Mouse (Mus musculus): ENCODE results near the gene Tec. TPM values are rescaled to one million over a fixed set of nuclear protein-coding genes. Genes with fewer than 3 reads are reported as not detected.

Tec gene
- polyA plus RNA-seq (2014; fragmentation: Nextera tagmentation; extraction: Ambion mirVana), result 11.9 and 14.5 TPM in 2 replicates

GRCm38 (mm10) chr5:72868091-72868875 is at the start of gene Tec:
Gene Tec (minus strand): TSS chr5:72868483.
- H3K9me3 ChIP-seq (replicated peaks; ENCODE audit: control insufficient read depth, low read length), result peaks cover 2% of the 10 kb centered on the region; the same call in 1 of the 2 replicates
- H3K9ac ChIP-seq (ENCODE audit: low read depth, low read length), result peak within 1 kb of the TSS; percentile 72
- H3K36me3 ChIP-seq (ENCODE audit: control insufficient read depth, insufficient read depth, low read length), result no peaks in the 10 kb centered on the region
- ATAC-seq (replicated peaks; ENCODE audit: insufficient number of reproducible peaks, low FRiP score, low TSS enrichment), result peak; percentile 93
- WGBS (ENCODE audit: insufficient replicate concordance), result under 1% methylated on average over 59 of the region's 60 CpGs
- peak within 1 kb of the TSS; percentile 64 for H3K4me3 ChIP-seq (ENCODE audit: low read depth, low read length)
- no peaks in the 10 kb centered on the region; the same call in 1 of the 2 replicates for H3K4me1 ChIP-seq (ENCODE audit: control insufficient read depth, insufficient read depth, low read length)
- peak within 1 kb of the TSS; percentile 54 for H3K27ac ChIP-seq (ENCODE audit: low read depth, low read length)
- H3K4me2 ChIP-seq, result peak within 1 kb of the TSS; percentile 85
- H3K27me3 ChIP-seq (ENCODE audit: control insufficient read depth, insufficient read depth, low read length), result peaks cover 4% of the 10 kb centered on the region; the same call in 1 of the 2 replicates

GRCm38 (mm10) chr5:72916851-72917250 is 48.6 kb upstream of the Tec start:
- Histone ChIP-seq H3K9me3 (replicated peaks; ENCODE audit: control insufficient read depth, low read length) (no peaks in the 10 kb centered on the region), H3K27me3 (ENCODE audit: control insufficient read depth, insufficient read depth, low read length) (no peaks in the 10 kb centered on the region), H3K4me1 (ENCODE audit: control insufficient read depth, insufficient read depth, low read length) (peaks cover 18% of the 10 kb centered on the region), H3K9ac (ENCODE audit: low read depth, low read length) (no peak overlapping the region), H3K4me3 (ENCODE audit: low read depth, low read length) (peak overlapping the region; percentile 99; the same call in 1 of the 2 replicates), H3K36me3 (ENCODE audit: control insufficient read depth, insufficient read depth, low read length) (no peaks in the 10 kb centered on the region), H3K27ac (ENCODE audit: low read depth, low read length) (no peak overlapping the region), H3K4me2 (peak overlapping the region; percentile 74)
- WGBS (ENCODE audit: insufficient replicate concordance), result 39% methylated on average over 1 of the region's 1 CpGs
- no peak for ATAC-seq (replicated peaks; ENCODE audit: insufficient number of reproducible peaks, low FRiP score, low TSS enrichment)

GRCm38 (mm10) chr5:72916048-72916447 is 47.8 kb upstream of the Tec start:
- peak overlapping the region; percentile 74 for H3K4me2 ChIP-seq
- no peaks in the 10 kb centered on the region for H3K36me3 ChIP-seq (ENCODE audit: control insufficient read depth, insufficient read depth, low read length)
- peaks cover 18% of the 10 kb centered on the region for H3K4me1 ChIP-seq (ENCODE audit: control insufficient read depth, insufficient read depth, low read length)
- H3K27me3 ChIP-seq (ENCODE audit: control insufficient read depth, insufficient read depth, low read length), result no peaks in the 10 kb centered on the region
- H3K4me3 ChIP-seq (ENCODE audit: low read depth, low read length), result peak overlapping the region; percentile 99
- 24% methylated on average over 4 of the region's 4 CpGs for WGBS (ENCODE audit: insufficient replicate concordance)
- ATAC-seq (replicated peaks; ENCODE audit: insufficient number of reproducible peaks, low FRiP score, low TSS enrichment), result no peak
- no peaks in the 10 kb centered on the region for H3K9me3 ChIP-seq (replicated peaks; ENCODE audit: control insufficient read depth, low read length)
- H3K9ac ChIP-seq (ENCODE audit: low read depth, low read length), result peak overlapping the region; percentile 100
- H3K27ac ChIP-seq (ENCODE audit: low read depth, low read length), result peak overlapping the region; percentile 32; the same call in 1 of the 2 replicates

GRCm38 (mm10) chr5:72914633-72915561 is 46.6 kb upstream of the Tec start:
- ATAC-seq (replicated peaks; ENCODE audit: insufficient number of reproducible peaks, low FRiP score, low TSS enrichment), result peak; percentile 31; the same call in 1 of the 2 replicates
- WGBS (ENCODE audit: insufficient replicate concordance), result under 1% methylated on average over 66 of the region's 66 CpGs
- Histone ChIP-seq H3K36me3 (ENCODE audit: control insufficient read depth, insufficient read depth, low read length) (no peaks in the 10 kb centered on the region), H3K4me2 (peak overlapping the region; percentile 74), H3K27ac (ENCODE audit: low read depth, low read length) (peak overlapping the region; percentile 99), H3K4me3 (ENCODE audit: low read depth, low read length) (peak overlapping the region; percentile 99), H3K27me3 (ENCODE audit: control insufficient read depth, insufficient read depth, low read length) (no peaks in the 10 kb centered on the region), H3K9me3 (replicated peaks; ENCODE audit: control insufficient read depth, low read length) (no peaks in the 10 kb centered on the region), H3K9ac (ENCODE audit: low read depth, low read length) (peak overlapping the region; percentile 100), H3K4me1 (ENCODE audit: control insufficient read depth, insufficient read depth, low read length) (peaks cover 18% of the 10 kb centered on the region)

- peaks cover 18% of the 10 kb centered on the region for H3K4me1 ChIP-seq (ENCODE audit: control insufficient read depth, insufficient read depth, low read length)
- H3K9me3 ChIP-seq (replicated peaks; ENCODE audit: control insufficient read depth, low read length), result no peaks in the 10 kb centered on the region
- peak within 1 kb of the TSS; percentile 99 for H3K27ac ChIP-seq (ENCODE audit: low read depth, low read length)
- no peaks in the 10 kb centered on the region for H3K27me3 ChIP-seq (ENCODE audit: control insufficient read depth, insufficient read depth, low read length)
- peak within 1 kb of the TSS; percentile 78 for H3K4me2 ChIP-seq
- no peaks in the 10 kb centered on the region for H3K36me3 ChIP-seq (ENCODE audit: control insufficient read depth, insufficient read depth, low read length)
- ATAC-seq (replicated peaks; ENCODE audit: insufficient number of reproducible peaks, low FRiP score, low TSS enrichment), result peak; percentile 95
- peak within 1 kb of the TSS; percentile 100 for H3K9ac ChIP-seq (ENCODE audit: low read depth, low read length)
- WGBS (ENCODE audit: insufficient replicate concordance), result 0% methylated on average over 74 of the region's 83 CpGs
- peak within 1 kb of the TSS; percentile 99 for H3K4me3 ChIP-seq (ENCODE audit: low read depth, low read length)
Measured at GRCm38 (mm10) chr5:72913648-72914557, 45.6 kb upstream of the Tec start, which contains the start of gene Slain2. Gene Slain2 (plus strand): TSS chr5:72914304.

GRCm38 (mm10) chr5:72911284-72911683 is 43.0 kb upstream of the Tec start:
- no peaks in the 10 kb centered on the region for H3K36me3 ChIP-seq (ENCODE audit: control insufficient read depth, insufficient read depth, low read length)
- no peak overlapping the region for H3K4me3 ChIP-seq (ENCODE audit: low read depth, low read length)
- H3K4me1 ChIP-seq (ENCODE audit: control insufficient read depth, insufficient read depth, low read length), result peaks cover 7% of the 10 kb centered on the region
- 76% methylated on average over 3 of the region's 3 CpGs for WGBS (ENCODE audit: insufficient replicate concordance)
- H3K9me3 ChIP-seq (replicated peaks; ENCODE audit: control insufficient read depth, low read length), result no peaks in the 10 kb centered on the region
- H3K4me2 ChIP-seq, result no peak overlapping the region
- no peak overlapping the region for H3K9ac ChIP-seq (ENCODE audit: low read depth, low read length)
- H3K27ac ChIP-seq (ENCODE audit: low read depth, low read length), result no peak overlapping the region
- ATAC-seq (replicated peaks; ENCODE audit: insufficient number of reproducible peaks, low FRiP score, low TSS enrichment), result no peak
- no peaks in the 10 kb centered on the region for H3K27me3 ChIP-seq (ENCODE audit: control insufficient read depth, insufficient read depth, low read length)

- Histone ChIP-seq H3K4me2 (no peak overlapping the region), H3K27me3 (ENCODE audit: control insufficient read depth, insufficient read depth, low read length) (no peaks in the 10 kb centered on the region), H3K4me3 (ENCODE audit: low read depth, low read length) (no peak overlapping the region), H3K4me1 (ENCODE audit: control insufficient read depth, insufficient read depth, low read length) (peaks cover 9% of the 10 kb centered on the region), H3K9ac (ENCODE audit: low read depth, low read length) (no peak overlapping the region), H3K27ac (ENCODE audit: low read depth, low read length) (no peak overlapping the region), H3K9me3 (replicated peaks; ENCODE audit: control insufficient read depth, low read length) (no peaks in the 10 kb centered on the region), H3K36me3 (ENCODE audit: control insufficient read depth, insufficient read depth, low read length) (no peaks in the 10 kb centered on the region)
- ATAC-seq (replicated peaks; ENCODE audit: insufficient number of reproducible peaks, low FRiP score, low TSS enrichment), result no peak
- 93% methylated on average over 1 of the region's 1 CpGs for WGBS (ENCODE audit: insufficient replicate concordance)
Measured at GRCm38 (mm10) chr5:72910373-72910772, 42.1 kb upstream of the Tec start.
